Mouse (Mus musculus) E14TG2a.4 (cell line): ENCODE data around the gene Tppp.
A peak's percentile ranks its signal among the peaks of the same experiment; 100 is the strongest.
"Not testable (repeated sequence)": the region's sequence is repeated elsewhere in the genome, so short reads cannot be mapped to it uniquely, and the experiment has no call there.

Experiments used
- H3K27me3 ChIP-seq: 2 replicates; pipeline ENCODE4 v1.6.1; 2014; ENCODE audit warnings: low read length, control low read depth; ENCODE audit not compliant: insufficient read depth
- H3K36me3 ChIP-seq: 2 replicates; pipeline ENCODE4 v1.6.1; 2014; ENCODE audit warnings: low read length, control low read depth; ENCODE audit not compliant: insufficient read depth
- H3K4me1 ChIP-seq: replicated peaks from 2 replicates; pipeline ENCODE4 v1.6.1; 2014; ENCODE audit warnings: low read depth, low read length, control low read depth
- H3K4me3 ChIP-seq: replicated peaks from 2 replicates; pipeline ENCODE4 v1.5.1; 2014; ENCODE audit warnings: mild to moderate bottlenecking, low read length
- H3K9me3 ChIP-seq: 2 replicates; pipeline ENCODE4 v1.6.1; 2014; ENCODE audit warnings: low read length, control low read depth
- CTCF ChIP-seq: conservative IDR thresholded peaks from 2 replicates; pipeline ENCODE4 v1.5.1; 2014; ENCODE audit warnings: low read length
- NANOG ChIP-seq: IDR thresholded peaks from 2 replicates; pipeline ENCODE4 v1.6.1; 2014; ENCODE audit warnings: borderline replicate concordance, low read length, mixed read lengths
- POU5F1 ChIP-seq: IDR thresholded peaks from 2 replicates; pipeline ENCODE4 v1.6.1; 2014; ENCODE audit warnings: low read length, borderline replicate concordance

The Tppp gene

DNA sequence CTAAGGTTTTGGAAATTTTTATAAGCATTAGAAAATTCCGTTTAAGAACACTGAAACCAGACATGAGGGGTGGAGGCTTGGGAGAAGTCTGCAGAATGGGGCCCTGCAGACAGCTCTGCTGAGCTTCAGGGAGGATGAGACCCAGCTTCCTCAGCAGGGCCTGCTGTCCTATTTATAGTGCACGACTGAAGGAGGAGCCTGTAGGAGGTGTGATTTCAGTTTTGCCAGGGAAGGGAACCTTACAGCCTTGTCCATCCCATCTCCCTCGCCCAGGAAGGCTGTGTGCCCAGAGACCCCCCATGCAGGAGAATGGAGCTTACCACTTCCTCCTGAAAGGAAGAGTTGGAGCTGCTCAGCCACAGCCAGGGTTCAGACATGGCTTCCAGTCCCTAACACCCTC, 1.5 kb downstream of the Tppp start:
- Histone ChIP-seq H3K4me1 (peaks cover 25% of the 10 kb centered on the region), H3K9me3 (no peaks in the 10 kb centered on the region), H3K4me3 (peak overlapping the region; percentile 84), H3K27me3 (peaks cover 88% of the 10 kb centered on the region), H3K36me3 (no peaks in the 10 kb centered on the region)
- TF ChIP-seq CTCF (no peak), NANOG (no peak), POU5F1 (no peak)

DNA sequence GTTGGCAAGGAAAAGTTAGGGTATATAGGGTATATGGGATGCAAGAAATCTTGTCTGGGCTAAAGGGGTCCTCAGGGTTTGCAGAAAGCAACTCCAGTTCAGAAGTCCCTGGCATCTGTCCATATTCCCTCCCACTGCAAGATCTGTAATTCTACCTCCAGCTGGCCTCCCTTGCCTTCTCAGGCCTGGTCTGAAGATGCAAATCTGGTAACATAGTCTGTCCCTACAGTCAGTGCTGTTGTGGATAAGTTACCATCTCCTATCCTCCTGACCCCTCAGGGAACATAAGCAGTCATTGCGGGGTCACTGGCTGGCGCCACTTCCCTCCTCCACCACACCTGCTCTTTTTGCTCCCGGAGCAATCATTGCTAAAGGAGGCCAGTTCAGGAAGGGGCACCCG, 6.7 kb downstream of the Tppp start:
- Histone ChIP-seq H3K36me3 (no peaks in the 10 kb centered on the region), H3K4me1 (peaks cover 2% of the 10 kb centered on the region; the same call in 1 of the 2 replicates), H3K4me3 (no peak overlapping the region), H3K27me3 (peaks cover 53% of the 10 kb centered on the region), H3K9me3 (no peaks in the 10 kb centered on the region)
- TF ChIP-seq POU5F1 = no peak
- TF ChIP-seq NANOG = no peak
- no peak for TF ChIP-seq CTCF

DNA sequence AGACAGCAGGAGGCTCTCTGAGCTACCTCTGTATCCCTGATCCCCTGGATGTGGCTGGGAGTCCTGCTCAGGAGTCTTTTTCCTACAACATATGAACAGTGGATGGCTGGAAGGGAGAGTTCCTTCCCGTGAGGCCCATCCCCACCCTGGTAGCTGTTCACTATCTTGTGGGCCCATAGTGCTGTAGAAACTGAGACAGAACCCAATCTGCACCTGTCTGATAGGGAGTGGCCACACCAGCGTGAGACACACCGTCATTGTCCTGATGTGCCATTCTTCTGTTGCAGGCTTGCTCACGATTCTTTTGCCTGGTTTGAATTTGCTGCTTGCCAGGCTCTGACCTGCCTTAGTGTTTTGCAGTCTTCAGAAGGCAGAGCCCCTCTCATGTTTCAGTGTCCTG, 8.2 kb downstream of the Tppp start:
- TF ChIP-seq POU5F1 (no peak), NANOG (no peak), CTCF (no peak)
- no peaks in the 10 kb centered on the region for H3K4me1 ChIP-seq
- no peaks in the 10 kb centered on the region for H3K36me3 ChIP-seq
- no peaks in the 10 kb centered on the region for H3K9me3 ChIP-seq
- no peak overlapping the region for H3K4me3 ChIP-seq
- H3K27me3 ChIP-seq = peaks cover 47% of the 10 kb centered on the region

DNA sequence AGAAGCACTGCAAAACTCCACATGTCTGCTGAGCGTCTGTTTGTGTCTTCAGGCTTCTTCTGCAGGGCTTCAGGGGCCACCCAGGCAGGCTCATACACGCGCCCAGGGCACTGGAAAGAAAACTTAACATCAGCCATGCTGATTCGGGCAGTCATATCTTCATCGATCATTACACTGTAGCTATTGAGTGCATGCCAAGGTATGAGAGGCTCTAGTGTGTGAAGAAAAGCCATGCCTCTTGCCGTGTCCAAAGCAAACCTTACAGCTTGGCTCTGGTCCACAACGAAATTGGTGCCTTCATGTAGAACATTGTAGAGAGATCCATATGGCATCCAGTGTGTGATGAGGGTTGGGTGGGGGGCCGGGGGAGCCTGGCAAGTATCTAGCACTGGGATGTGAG, 9.8 kb downstream of the Tppp start:
- H3K27me3 ChIP-seq = peaks cover 37% of the 10 kb centered on the region
- not testable (repeated sequence) for H3K36me3 ChIP-seq, H3K9me3 ChIP-seq, H3K4me3 ChIP-seq, H3K4me1 ChIP-seq

DNA sequence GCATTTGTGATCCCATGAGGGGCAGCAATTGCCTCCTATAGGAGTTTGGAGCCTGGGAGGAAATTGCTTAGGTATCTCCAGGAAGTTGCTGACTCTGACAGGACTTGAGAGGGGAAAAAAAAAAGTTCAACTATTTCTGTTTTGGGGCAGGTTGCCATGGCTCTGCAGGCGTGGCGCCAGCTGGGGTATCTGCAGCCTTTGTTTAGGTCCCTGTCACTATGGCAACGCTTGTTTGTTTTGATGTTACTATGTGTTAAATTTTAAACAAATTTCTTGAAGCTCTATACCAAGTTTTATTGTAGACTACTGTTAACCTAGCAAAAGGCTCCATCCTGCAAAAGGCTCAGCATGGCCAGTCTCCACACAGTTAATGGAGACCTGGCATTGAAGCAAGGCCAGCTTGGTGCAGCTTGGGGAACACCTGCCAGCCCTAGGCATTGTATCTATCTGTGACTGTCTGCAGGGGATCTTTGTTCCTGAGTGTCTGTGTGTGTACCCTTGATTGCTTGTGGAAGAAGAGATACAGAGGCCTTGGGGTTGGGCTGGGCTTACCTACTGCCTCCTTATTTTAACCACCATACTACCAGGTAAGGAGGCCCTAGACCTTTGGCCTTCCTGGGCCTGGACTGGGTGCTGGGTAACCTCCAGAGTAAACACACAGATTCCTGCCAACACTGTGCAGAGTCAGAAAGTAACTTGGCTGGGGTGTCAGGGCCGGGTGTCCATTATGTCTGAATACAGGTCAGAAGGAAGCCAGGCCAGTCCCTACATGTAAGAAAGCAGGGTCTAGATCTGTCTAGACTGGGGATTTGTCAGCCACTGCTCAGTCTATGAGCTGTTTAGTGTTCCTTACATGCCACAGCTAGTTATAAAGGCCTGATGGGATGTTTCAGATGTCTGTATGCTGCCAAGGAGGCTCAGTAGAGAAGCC, 16.2 kb downstream of the Tppp start:
- Histone ChIP-seq H3K36me3 (no peaks in the 10 kb centered on the region), H3K4me3 (no peak overlapping the region), H3K27me3 (peaks cover 19% of the 10 kb centered on the region; the same call in 1 of the 2 replicates), H3K4me1 (peaks cover 10% of the 10 kb centered on the region), H3K9me3 (no peaks in the 10 kb centered on the region)
- TF ChIP-seq CTCF = no peak
- TF ChIP-seq POU5F1 = no peak
- TF ChIP-seq NANOG = peak; percentile 62; the same call in 1 of the 2 replicates

DNA sequence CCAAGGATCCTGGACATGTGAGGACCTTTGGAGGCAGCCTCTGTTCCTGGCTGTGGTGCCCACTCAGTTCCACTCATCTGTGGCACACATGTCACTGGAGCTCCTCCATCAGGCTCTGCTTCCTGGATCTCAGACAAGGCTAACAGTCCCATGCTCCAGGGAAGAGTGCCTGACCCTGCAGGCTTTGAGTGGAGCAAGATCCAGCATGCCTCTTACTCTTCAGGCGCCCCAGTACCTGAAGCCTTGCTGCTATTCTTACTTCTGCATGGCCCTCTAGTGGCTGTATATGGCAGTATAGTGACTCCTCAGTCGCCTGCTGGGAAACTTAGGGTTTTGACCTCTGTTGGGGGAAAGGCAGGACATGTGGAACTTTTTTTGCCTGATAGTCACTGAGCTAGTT, 17.0 kb downstream of the Tppp start:
- TF ChIP-seq CTCF (peak; percentile 62), POU5F1 (no peak)
- Histone ChIP-seq H3K36me3 (no peaks in the 10 kb centered on the region; the same call in 1 of the 2 replicates), H3K4me3 (no peak overlapping the region), H3K27me3 (peaks cover 12% of the 10 kb centered on the region; the same call in 1 of the 2 replicates), H3K9me3 (no peaks in the 10 kb centered on the region), H3K4me1 (peaks cover 10% of the 10 kb centered on the region)

DNA sequence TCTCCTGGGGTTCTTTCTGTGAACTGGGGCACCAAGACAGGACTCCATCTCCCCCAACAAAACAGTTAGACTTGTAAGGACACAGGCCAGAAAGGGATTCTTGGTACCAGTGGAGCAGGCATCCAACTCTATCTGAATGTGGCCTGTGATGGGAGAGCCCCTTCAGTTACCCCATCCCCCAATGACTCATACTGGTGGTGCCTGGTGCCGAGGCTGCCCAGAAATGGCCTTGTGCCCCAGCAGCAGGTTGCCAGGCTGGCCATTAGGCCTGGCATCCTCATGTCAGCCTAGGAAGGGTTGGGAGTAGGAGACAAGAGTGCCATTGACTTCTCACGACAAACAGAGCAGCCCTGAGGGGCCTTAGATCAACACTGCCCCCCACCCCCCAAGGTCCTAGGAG, 18.9 kb downstream of the Tppp start:
- Histone ChIP-seq H3K9me3 (no peaks in the 10 kb centered on the region), H3K4me1 (peaks cover 10% of the 10 kb centered on the region), H3K36me3 (peaks cover 16% of the 10 kb centered on the region), H3K27me3 (no peaks in the 10 kb centered on the region), H3K4me3 (no peak overlapping the region)
- no peak for TF ChIP-seq CTCF
- TF ChIP-seq NANOG = no peak
- TF ChIP-seq POU5F1 = no peak

DNA sequence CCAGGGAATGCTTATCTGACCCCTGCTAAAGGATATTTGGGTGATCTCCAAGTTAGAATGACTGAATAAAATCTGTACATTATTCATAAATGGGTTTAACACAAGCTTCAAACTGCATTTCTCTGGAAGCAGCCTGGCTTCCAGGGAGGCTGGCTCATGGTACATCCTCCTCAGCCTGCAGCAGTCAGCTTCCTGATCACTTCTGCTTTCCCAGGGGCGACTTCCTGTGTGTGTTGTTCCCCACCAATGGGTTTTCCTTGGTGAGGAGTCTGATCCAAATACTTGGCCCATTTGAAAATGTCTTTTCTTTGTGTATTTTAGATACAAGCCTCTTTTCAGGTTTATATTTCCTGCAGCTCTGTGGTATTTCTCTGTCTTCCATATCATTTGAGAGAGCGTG, 19.8 kb downstream of the Tppp start:
- no peak for TF ChIP-seq NANOG
- TF ChIP-seq CTCF = no peak
- TF ChIP-seq POU5F1 = no peak
- Histone ChIP-seq H3K4me3 (no peak overlapping the region), H3K9me3 (no peaks in the 10 kb centered on the region), H3K27me3 (no peaks in the 10 kb centered on the region), H3K36me3 (peaks cover 20% of the 10 kb centered on the region), H3K4me1 (peaks cover 10% of the 10 kb centered on the region)

DNA sequence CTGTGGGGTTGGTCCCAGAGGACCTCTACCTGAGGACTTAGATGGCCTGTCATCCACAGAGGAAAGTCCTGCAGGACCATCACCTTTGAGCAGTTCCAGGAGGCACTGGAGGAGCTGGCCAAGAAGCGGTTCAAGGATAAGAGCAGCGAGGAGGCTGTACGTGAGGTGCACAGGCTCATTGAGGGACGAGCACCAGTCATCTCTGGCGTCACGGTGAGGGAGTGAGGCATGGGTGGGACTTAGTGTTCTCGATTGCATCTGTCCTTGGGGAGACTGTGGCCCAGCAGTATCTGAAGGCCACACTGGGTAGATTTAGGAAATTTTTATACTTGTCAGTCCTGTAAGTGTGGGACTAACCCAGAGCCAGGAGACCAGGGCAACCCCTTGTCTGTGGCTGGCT, 21.5 kb downstream of the Tppp start:
- no peak for TF ChIP-seq NANOG
- no peak for TF ChIP-seq CTCF
- no peak for TF ChIP-seq POU5F1
- peaks cover 3% of the 10 kb centered on the region for H3K4me1 ChIP-seq
- no peaks in the 10 kb centered on the region for H3K27me3 ChIP-seq
- peaks cover 20% of the 10 kb centered on the region for H3K36me3 ChIP-seq
- H3K4me3 ChIP-seq = no peak overlapping the region
- no peaks in the 10 kb centered on the region for H3K9me3 ChIP-seq
